Mouse (Mus musculus) heart, adult 2 months (tissue): ENCODE measurements at regions not wholly inside any gene's neighbourhood (a gene's known extent, or its start where the extent isn't known, plus 50 kb on each side); places are given as distances from the start of the nearest gene placed in this dataset.

ENCODE experiments used
- CTCF ChIP-seq: fragments of 200-600 bp; IDR thresholded peaks from 2 replicates; pipeline ENCODE4 v1.8.1; 2022; ENCODE audit warnings: antibody characterized with exemption, mild to moderate bottlenecking, moderate library complexity
- EP300 ChIP-seq: fragments of 200-500 bp; IDR thresholded peaks from 2 replicates; pipeline ENCODE4 v1.6.1; 2011; ENCODE audit warnings: low read depth, low read length, control low read depth; ENCODE audit not compliant: insufficient read depth
- POLR2A ChIP-seq: fragments of 200-500 bp; IDR thresholded peaks from 2 replicates; pipeline ENCODE4 v1.6.1; 2011; ENCODE audit warnings: mild to moderate bottlenecking, low read depth, low read length, control low read depth; ENCODE audit not compliant: insufficient read depth

- TF ChIP-seq CTCF: no peak
- no peak for TF ChIP-seq POLR2A
- TF ChIP-seq EP300: no peak
Measured at GRCm38 (mm10) chr3:62228156-62228555, 110.0 kb upstream of the Arhgef26 start.
